Mouse (Mus musculus) ES-CJ7 (cell line): ENCODE measurements at regions not wholly inside any gene's neighbourhood (a gene's known extent, or its start where the extent isn't known, plus 50 kb on each side); places are given as distances from the start of the nearest gene placed in this dataset.

Experiments
- DNase-seq: peaks from one replicate; pipeline ENCODE4 v3.0.0; 2011; ENCODE audit warnings: low read depth, low spot score

- no peak for DNase-seq
Observed at GRCm38 (mm10) chr16:10098511-10098910, 71.5 kb upstream of the Rpl39l start.

DNA sequence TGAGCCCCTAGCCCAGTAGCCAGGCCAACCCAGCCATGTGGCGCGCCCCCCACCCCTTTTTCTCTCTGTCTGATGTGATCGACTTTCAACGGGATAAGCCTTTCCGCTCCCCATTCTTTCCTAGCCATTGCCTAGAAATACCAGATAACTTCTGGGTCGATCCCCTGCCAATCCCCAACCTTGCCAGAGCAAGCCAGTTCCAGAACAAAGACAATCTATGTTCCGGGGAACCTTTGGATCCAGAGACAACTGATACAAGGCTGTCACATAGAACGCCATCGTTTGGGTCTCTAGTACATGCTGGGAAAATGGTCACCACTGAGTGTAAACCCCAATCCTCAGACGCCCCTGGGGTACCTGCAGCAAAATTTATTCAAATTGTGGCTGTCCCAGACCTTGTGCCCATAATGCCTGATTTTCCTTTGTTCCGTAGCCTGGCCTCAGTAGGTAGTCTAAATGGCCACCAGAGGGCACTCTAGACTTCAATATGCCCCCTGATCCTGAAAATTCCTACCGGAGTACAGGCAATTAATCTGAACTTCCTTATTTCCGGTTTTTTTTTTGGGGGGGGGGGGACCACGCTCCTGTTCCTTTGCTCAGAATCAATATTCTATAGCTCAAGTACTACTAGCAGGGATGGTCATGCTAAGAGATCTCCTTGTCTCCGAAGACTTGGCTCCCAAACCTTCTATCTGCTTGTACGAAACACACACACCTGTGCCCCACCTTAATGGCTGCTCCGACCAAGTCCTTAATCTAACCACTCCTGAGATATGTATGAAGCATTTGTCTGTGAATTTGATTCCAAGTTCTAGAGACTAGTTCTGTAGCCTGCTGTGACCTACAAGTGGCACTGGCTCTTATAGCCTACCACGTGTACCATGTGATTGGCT lies 81.3 kb upstream of the Rpl39l start:
- DNase-seq, result peak; percentile 77

- DNase-seq, result no peak
Observed at GRCm38 (mm10) chr16:10086341-10086740, 83.7 kb upstream of the Rpl39l start.

GRCm38 (mm10) chr16:10085429-10085828 lies 84.6 kb upstream of the Rpl39l start:
- DNase-seq, result no peak

DNA sequence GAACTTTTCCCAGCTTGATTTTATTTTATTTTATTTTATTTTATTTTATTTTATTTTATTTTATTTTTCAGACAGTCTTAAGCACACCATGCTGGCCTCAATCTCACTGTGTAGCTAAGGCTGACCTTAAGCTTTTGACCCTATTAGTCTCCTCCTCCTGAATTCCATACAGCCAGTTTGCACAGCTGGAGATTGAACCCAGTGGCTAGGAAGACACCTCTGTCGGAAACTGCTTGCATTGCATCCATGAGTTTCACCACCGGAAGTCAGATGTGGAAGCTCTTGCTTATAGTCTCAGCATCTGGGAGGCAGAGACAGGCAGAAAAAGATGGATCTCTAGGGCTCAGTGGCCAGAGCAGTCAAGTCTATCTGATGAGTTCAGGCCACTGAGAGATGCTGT lies 86.4 kb upstream of the Grin2a start:
- DNase-seq, result peak; percentile 72

DNA sequence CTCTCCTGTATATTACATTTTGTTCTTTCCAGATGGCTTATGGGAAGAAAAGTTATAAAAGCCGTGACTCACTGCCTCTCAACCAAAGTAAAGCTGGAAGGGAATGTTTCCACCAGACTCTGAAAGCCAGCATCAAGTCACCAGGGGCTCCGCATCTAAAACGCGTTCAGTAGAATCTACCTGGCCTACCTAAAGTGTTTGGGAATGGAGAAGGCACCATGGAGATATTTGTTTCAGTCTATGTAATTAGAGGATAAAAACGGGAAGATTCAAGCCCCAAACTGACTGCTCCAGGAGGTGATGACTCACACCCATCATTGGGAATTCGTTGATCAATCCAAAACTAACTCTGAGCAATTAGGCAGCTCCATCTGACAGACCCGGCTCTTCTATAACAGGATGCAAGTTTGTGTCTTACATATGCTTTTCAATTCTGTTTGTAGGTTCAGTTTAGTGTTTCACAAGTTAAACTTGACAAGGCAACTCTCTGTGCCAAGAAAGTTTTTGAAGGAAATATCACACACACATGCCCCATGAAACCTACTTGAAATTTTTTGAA lies 84.8 kb upstream of the Grin2a start:
- DNase-seq, result no peak

DNA sequence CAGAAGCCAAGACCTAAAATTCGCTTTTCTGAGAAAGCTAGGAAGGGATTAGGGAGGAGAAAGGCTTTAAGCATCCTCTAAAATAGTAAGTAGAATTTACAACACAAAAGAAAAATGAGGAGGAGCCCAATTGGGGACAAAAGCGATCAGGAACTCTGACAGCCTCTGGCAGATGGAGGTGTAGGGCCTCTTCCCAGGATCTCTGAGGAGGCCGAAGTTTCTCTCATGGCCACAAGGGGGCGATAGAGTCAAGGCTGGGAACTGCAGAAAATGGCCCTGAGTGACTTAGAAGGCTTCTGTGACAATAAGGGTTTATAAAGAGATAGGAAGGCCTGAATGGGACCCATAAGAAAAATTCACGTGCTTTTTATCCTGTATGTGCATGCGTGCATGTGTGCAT lies 77.8 kb upstream of the Grin2a start:
- peak; percentile 87 for DNase-seq

DNA sequence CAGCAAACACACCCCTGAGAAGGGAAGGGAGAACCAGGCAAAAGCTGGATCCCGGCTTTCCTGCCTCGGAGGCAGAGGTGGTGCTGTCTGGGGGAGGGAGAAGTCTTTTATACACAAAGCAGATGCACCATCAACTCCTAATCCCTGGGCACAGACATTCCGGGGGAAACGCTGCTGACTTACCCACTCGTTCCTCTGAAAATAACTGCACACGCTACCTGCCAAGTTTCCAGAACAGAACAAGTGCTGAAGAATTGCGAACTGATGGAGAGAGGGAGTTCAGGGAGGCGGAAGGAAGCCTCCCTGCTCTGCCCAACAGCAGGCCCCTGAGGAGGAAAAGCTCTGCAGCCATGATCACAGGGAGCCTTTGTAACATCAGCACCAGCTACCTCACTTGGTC lies 68.1 kb upstream of the Grin2a start:
- DNase-seq, result no peak

DNA sequence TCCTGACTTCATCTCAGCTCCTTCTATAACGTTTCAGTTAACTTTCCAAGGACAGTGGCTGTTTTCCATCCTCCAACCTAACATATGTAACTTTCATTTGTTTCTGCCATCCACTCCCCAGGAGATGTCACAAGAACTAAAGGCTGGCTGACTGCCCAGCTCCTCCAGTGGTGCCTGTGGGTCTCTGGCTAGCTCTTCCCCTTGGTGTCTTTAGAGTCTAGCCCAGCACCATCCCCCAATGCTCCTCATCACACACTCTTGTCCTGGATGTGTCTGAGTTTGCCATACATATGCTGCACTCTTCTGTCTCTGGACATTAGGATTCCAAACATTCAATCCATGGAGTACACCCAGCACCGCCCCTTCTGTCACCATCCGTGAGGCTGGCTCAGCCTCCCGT lies 62.7 kb upstream of the Grin2a start:
- no peak for DNase-seq
